Mouse (Mus musculus) C2C12 (cell line): Measurements from ENCODE around the gene Mthfr. TPM values are rescaled to one million over a fixed set of nuclear protein-coding genes. Genes with fewer than 3 reads are reported as not detected.
"Not testable (repeated sequence)": the region's sequence is repeated elsewhere in the genome, so short reads cannot be mapped to it uniquely, and the experiment has no call there.

Experiments used
- H3K27me3 ChIP-seq: one replicate; pipeline ENCODE4 v1.6.1; 2011; ENCODE audit not compliant: control insufficient read depth, insufficient read depth, insufficient read length
- H3K36me3 ChIP-seq: one replicate; pipeline ENCODE4 v1.6.1; 2011; ENCODE audit not compliant: control insufficient read depth, insufficient read depth
- H3K4me3 ChIP-seq: one replicate; pipeline ENCODE4 v1.5.1; 2011; ENCODE audit warnings: mild to moderate bottlenecking, control low read depth; ENCODE audit not compliant: poor library complexity, insufficient read depth, severe bottlenecking
- H3K79me2 ChIP-seq: one replicate; pipeline ENCODE4 v1.6.1; 2011; ENCODE audit not compliant: control insufficient read depth, insufficient read depth
- H3K79me3 ChIP-seq: one replicate; pipeline ENCODE4 v1.6.1; 2011; ENCODE audit warnings: low read depth, control low read depth
- H3ac ChIP-seq: one replicate; pipeline ENCODE3; 2011; ENCODE audit warnings: low read depth; ENCODE audit not compliant: control insufficient read depth, insufficient read length
- CEBPB ChIP-seq: IDR thresholded peaks from one replicate; pipeline ENCODE4 v1.6.1; 2011; ENCODE audit warnings: low read depth, mild to moderate bottlenecking, control low read depth, moderate library complexity
- CTCF ChIP-seq: IDR thresholded peaks from one replicate; pipeline ENCODE4 v1.5.1; 2011; ENCODE audit not compliant: control insufficient read depth, insufficient read depth, insufficient read length
- FOSL1 ChIP-seq: IDR thresholded peaks from one replicate; pipeline ENCODE4 v1.8.0; 2011; ENCODE audit warnings: mild to moderate bottlenecking, low read length; ENCODE audit not compliant: poor library complexity, insufficient read depth, severe bottlenecking
- MAX ChIP-seq: IDR thresholded peaks from one replicate; pipeline ENCODE4 v1.6.1; 2011; ENCODE audit warnings: mild to moderate bottlenecking, control low read depth
- MYOD1 ChIP-seq: IDR thresholded peaks from one replicate; pipeline ENCODE4 v1.6.1; 2011; ENCODE audit warnings: low read depth; ENCODE audit not compliant: control insufficient read depth, insufficient read length
- MYOG ChIP-seq: IDR thresholded peaks from one replicate; pipeline ENCODE4 v1.6.1; 2011; ENCODE audit not compliant: control insufficient read depth, insufficient read length; ENCODE audit errors: extremely low read depth
- USF1 ChIP-seq: IDR thresholded peaks from one replicate; pipeline ENCODE4 v1.6.1; 2011; ENCODE audit warnings: low read depth, mild to moderate bottlenecking, control low read depth, moderate library complexity
- polyA plus RNA-seq: library from polyadenylated mRNA; unstranded; fragments of >200 nt; fragmentation: generic; extraction: Trizol; gene quantifications from one replicate; pipeline ENCODE4 v1.2.1, GENCODE M21; 2012; ENCODE audit warnings: missing spikeins

Mthfr gene
- polyA plus RNA-seq, 1 experiment, result 16.1 TPM

GRCm38 (mm10) chr4:148040933-148041610 lies 2.2 kb downstream of the Mthfr start:
- Histone ChIP-seq H3K79me2 (peaks cover 41% of the 10 kb centered on the region), H3ac (peak overlapping the region; percentile 51), H3K27me3 (no peaks in the 10 kb centered on the region), H3K79me3 (peaks cover 10% of the 10 kb centered on the region), H3K4me3 (peak overlapping the region; percentile 28), H3K36me3 (peaks cover 17% of the 10 kb centered on the region)
- TF ChIP-seq MYOG (no peak), USF1 (no peak), MAX (no peak), MYOD1 (no peak), FOSL1 (no peak), CEBPB (no peak)

- Histone ChIP-seq H3K79me3 (peaks cover 10% of the 10 kb centered on the region), H3K36me3 (peaks cover 17% of the 10 kb centered on the region), H3K4me3 (peak overlapping the region; percentile 28), H3ac (peak overlapping the region; percentile 51), H3K79me2 (peaks cover 41% of the 10 kb centered on the region), H3K27me3 (no peaks in the 10 kb centered on the region)
- TF ChIP-seq MYOD1 (no peak), FOSL1 (no peak), CEBPB (no peak), USF1 (no peak), MAX (no peak), MYOG (no peak), CTCF (no peak)
These were observed 2.8 kb downstream of the Mthfr start for GRCm38 (mm10) chr4:148041611-148042191.

GRCm38 (mm10) chr4:148043327-148043726 lies 4.5 kb downstream of the Mthfr start:
- H3K4me3 ChIP-seq, H3K79me3 ChIP-seq, H3ac ChIP-seq, H3K27me3 ChIP-seq: not testable (repeated sequence)
- H3K79me2 ChIP-seq, result peaks cover 30% of the 10 kb centered on the region
- H3K36me3 ChIP-seq, result peaks cover 30% of the 10 kb centered on the region

- TF ChIP-seq MYOG (no peak), FOSL1 (no peak), USF1 (no peak), MYOD1 (no peak), MAX (no peak)
- Histone ChIP-seq H3K36me3 (peaks cover 34% of the 10 kb centered on the region), H3K79me3 (peaks cover 6% of the 10 kb centered on the region), H3K4me3 (no peak overlapping the region), H3K79me2 (peaks cover 26% of the 10 kb centered on the region), H3K27me3 (no peaks in the 10 kb centered on the region), H3ac (no peak overlapping the region)
These were observed 5.2 kb downstream of the Mthfr start for GRCm38 (mm10) chr4:148044113-148044512.

GRCm38 (mm10) chr4:148046450-148047031 lies 7.7 kb downstream of the Mthfr start:
- Histone ChIP-seq H3K4me3 (no peak overlapping the region), H3ac (no peak overlapping the region), H3K36me3 (peaks cover 48% of the 10 kb centered on the region), H3K79me2 (peaks cover 2% of the 10 kb centered on the region), H3K27me3 (no peaks in the 10 kb centered on the region), H3K79me3 (peaks cover 3% of the 10 kb centered on the region)
- TF ChIP-seq CTCF (no peak), USF1 (no peak), MAX (no peak), MYOG (no peak)

- peaks cover 45% of the 10 kb centered on the region for H3K36me3 ChIP-seq
- H3K79me2 ChIP-seq, result not testable (repeated sequence)
These were observed 11.6 kb downstream of the Mthfr start for GRCm38 (mm10) chr4:148050396-148050914.

More at GRCm38 (mm10) chr4:148050396-148050914, 11.6 kb downstream of the Mthfr start:
- not testable (repeated sequence) for H3ac ChIP-seq, H3K79me3 ChIP-seq, H3K4me3 ChIP-seq, H3K27me3 ChIP-seq
